In the genomic region with DNA sequence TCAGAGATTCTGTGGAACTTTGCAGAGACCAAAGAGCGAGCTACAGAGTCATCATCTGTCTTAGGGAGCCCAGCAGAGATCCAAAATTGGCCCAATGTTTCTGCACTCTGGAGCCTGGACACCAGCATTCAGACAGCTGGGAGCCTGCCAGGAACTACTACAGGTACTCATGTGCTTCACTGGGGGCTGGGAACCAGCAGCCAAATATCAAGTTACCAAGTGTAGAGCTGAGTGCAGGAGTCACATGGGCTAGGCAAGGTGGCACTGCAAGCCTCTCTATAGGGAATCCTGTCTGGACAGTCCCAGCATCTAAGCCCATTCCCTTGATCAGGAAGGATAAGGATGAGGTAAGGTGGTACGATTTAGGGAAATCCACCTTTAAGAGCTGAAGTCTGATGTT, we compare ENCODE assay signal across 30 mouse cellular contexts. TPM values are rescaled to one million over a fixed set of nuclear protein-coding genes. Genes with fewer than 3 reads are reported as not detected.
DNase-seq lines count a peak whose midpoint lies in the region; ATAC-seq and TF ChIP-seq lines count a peak whose summit lies in the region.
"Had no signal": no experiment of that assay in that cellular context is flagged by ENCODE, and none has a peak within 500 bp of the region (broad histone marks: within the 10 kb centered on the region; RNA-seq: fewer than 3 reads in every experiment).

No protein-coding gene starts in this region.

- H3K4me3 ChIP-seq in heart, adult 2 months = no peak overlapping the region
- no peak overlapping the region for H3K4me3 ChIP-seq in heart, embryonic 11.5 days (ENCODE audit: low read depth, low read length)
- no peak overlapping the region for H3K4me3 ChIP-seq in lung, embryonic 15.5 days
- H3K4me3 ChIP-seq in lung, adult 2 months (replicated peaks; ENCODE audit: extremely low read depth, low read depth, low read length) = no peak overlapping the region
- no peak overlapping the region for H3K4me3 ChIP-seq in heart, postnatal 0 days (ENCODE audit: low read depth, low read length)
- H3K4me3 ChIP-seq: embryonic facial prominence, embryonic 10.5 days; forebrain, embryonic 10.5 days; hindbrain, embryonic 12.5 days; limb, embryonic 10.5 days; megakaryocyte, embryonic 14.5 days; neural tube, embryonic 12.5 days had no signal

- H3K36me3 ChIP-seq in heart, adult 2 months (ENCODE audit: control insufficient read depth, insufficient read depth, low read length) = no peaks in the 10 kb centered on the region
- H3K36me3 ChIP-seq in heart, embryonic 11.5 days (ENCODE audit: control insufficient read depth, insufficient read depth, low read length) = no peaks in the 10 kb centered on the region
- H3K36me3 ChIP-seq in lung, embryonic 15.5 days = no peaks in the 10 kb centered on the region
- H3K36me3 ChIP-seq in heart, postnatal 0 days (replicated peaks; ENCODE audit: control insufficient read depth, insufficient read depth, low read length) = no peaks in the 10 kb centered on the region
- H3K36me3 ChIP-seq: G1E; limb, embryonic 10.5 days; neural tube, embryonic 12.5 days had no signal

- WGBS in heart, adult 2 months = 76% methylated on average over 2 of the region's 2 CpGs
- 87% methylated on average over 2 of the region's 2 CpGs for WGBS in heart, embryonic 11.5 days (ENCODE audit: insufficient replicate concordance)
- WGBS in lung, embryonic 15.5 days = 91% methylated on average over 2 of the region's 2 CpGs
- 91% methylated on average over 2 of the region's 2 CpGs for WGBS in lung, adult 2 months
- 67% methylated on average over 2 of the region's 2 CpGs for WGBS in heart, postnatal 0 days

- H3K4me1 ChIP-seq in heart, adult 2 months (ENCODE audit: control insufficient read depth, insufficient read depth, low read length) = no peaks in the 10 kb centered on the region
- H3K4me1 ChIP-seq in heart, embryonic 11.5 days (ENCODE audit: control insufficient read depth, insufficient read depth, low read length) = no peaks in the 10 kb centered on the region; the same call in 1 of the 2 replicates
- H3K4me1 ChIP-seq in lung, embryonic 15.5 days = peaks cover 5% of the 10 kb centered on the region; the same call in 1 of the 2 replicates
- H3K4me1 ChIP-seq in lung, adult 2 months (ENCODE audit: control insufficient read depth, insufficient read depth, low read length) = no peaks in the 10 kb centered on the region
- H3K4me1 ChIP-seq in heart, postnatal 0 days (ENCODE audit: control insufficient read depth, insufficient read depth) = peaks cover 5% of the 10 kb centered on the region; the same call in 1 of the 2 replicates
- H3K4me1 ChIP-seq: embryonic facial prominence, embryonic 10.5 days; forebrain, embryonic 10.5 days; hindbrain, embryonic 12.5 days; neural tube, embryonic 12.5 days had no signal

- no peaks in the 10 kb centered on the region for H3K9me3 ChIP-seq in heart, embryonic 11.5 days (replicated peaks; ENCODE audit: control insufficient read depth, low read length)
- no peaks in the 10 kb centered on the region for H3K9me3 ChIP-seq in lung, embryonic 15.5 days
- no peaks in the 10 kb centered on the region for H3K9me3 ChIP-seq in heart, postnatal 0 days (replicated peaks; ENCODE audit: control insufficient read depth, low read length)
- H3K9me3 ChIP-seq: embryonic facial prominence, embryonic 10.5 days; forebrain, embryonic 10.5 days; G1E; hindbrain, embryonic 12.5 days; limb, embryonic 10.5 days; megakaryocyte, embryonic 14.5 days; neural tube, embryonic 12.5 days had no signal

- no peak for TF ChIP-seq POLR2A in heart, adult 2 months (IDR thresholded peaks at IDR 0.05; ENCODE audit: insufficient read depth, low read depth, low read length)
- no peak for TF ChIP-seq POLR2A in lung, adult 2 months (IDR thresholded peaks at IDR 0.05; ENCODE audit: borderline replicate concordance, extremely low read depth, low read depth, low read length)

- no peak overlapping the region for H3K9ac ChIP-seq in heart, adult 2 months (ENCODE audit: low read depth, low read length)
- H3K9ac ChIP-seq in heart, embryonic 11.5 days (ENCODE audit: low read depth, low read length) = no peak overlapping the region
- no peak overlapping the region for H3K9ac ChIP-seq in lung, embryonic 15.5 days
- no peak overlapping the region for H3K9ac ChIP-seq in heart, postnatal 0 days (replicated peaks; ENCODE audit: low read depth, low read length)
- H3K9ac ChIP-seq: hindbrain, embryonic 12.5 days; neural tube, embryonic 12.5 days had no signal

- no peaks in the 10 kb centered on the region for H3K79me2 ChIP-seq in heart, adult 2 months (replicated peaks; ENCODE audit: control insufficient read depth, insufficient read depth, low read length)

- H3K27ac ChIP-seq in heart, adult 2 months = no peak overlapping the region
- H3K27ac ChIP-seq in heart, embryonic 11.5 days (ENCODE audit: low read depth, low read length) = no peak overlapping the region
- H3K27ac ChIP-seq in lung, embryonic 15.5 days = no peak overlapping the region
- no peak overlapping the region for H3K27ac ChIP-seq in heart, postnatal 0 days (ENCODE audit: low read depth)
- H3K27ac ChIP-seq: embryonic facial prominence, embryonic 10.5 days; forebrain, embryonic 10.5 days; hindbrain, embryonic 12.5 days; kidney, postnatal 0 days; limb, embryonic 10.5 days; neural tube, embryonic 12.5 days had no signal

- peak; percentile 46 to 50 for DNase-seq in heart, adult 2 months
- DNase-seq in lung, adult 2 months = no peak
- DNase-seq in heart, postnatal 0 days (ENCODE audit: low spot score) = peak; percentile 35
- DNase-seq in lung, postnatal 36 days = peak; percentile 47
- DNase-seq: adrenal gland, adult 8-10 months; cerebellum, adult 11-12 months; gastrocnemius, postnatal 14 days; kidney, adult 11 months; liver; midbrain, embryonic 14.5 days; right cerebral cortex, postnatal 14 days had no signal

- intact Hi-C loops in heart, adult 2 months (cut with DNase I) = no loop called here

- no peaks in the 10 kb centered on the region for H3K27me3 ChIP-seq in heart, adult 2 months (ENCODE audit: control insufficient read depth, insufficient read depth, low read length)
- H3K27me3 ChIP-seq in heart, embryonic 11.5 days (ENCODE audit: control insufficient read depth, insufficient read depth, low read length) = no peaks in the 10 kb centered on the region
- no peaks in the 10 kb centered on the region for H3K27me3 ChIP-seq in lung, embryonic 15.5 days
- no peaks in the 10 kb centered on the region for H3K27me3 ChIP-seq in heart, postnatal 0 days (ENCODE audit: control insufficient read depth, insufficient read depth, low read length)
- H3K27me3 ChIP-seq: hindbrain, embryonic 12.5 days; neural tube, embryonic 12.5 days; Patski had no signal

- TF ChIP-seq EP300 in heart, adult 2 months (IDR thresholded peaks at IDR 0.05; ENCODE audit: insufficient read depth, low read depth, low read length) = 0 out of 2 replicates have a peak, but pooled peaks have one; percentile 51
- no peak for TF ChIP-seq EP300 in heart, postnatal 0 days (IDR thresholded peaks at IDR 0.05; ENCODE audit: low read depth)

- ATAC-seq in heart, embryonic 11.5 days (replicated peaks; ENCODE audit: insufficient number of reproducible peaks, low FRiP score, low TSS enrichment) = no peak
- peak; percentile 46; the same call in 1 of the 2 replicates for ATAC-seq in lung, embryonic 15.5 days (ENCODE audit: borderline replicate concordance, extremely low read depth, low FRiP score, low TSS enrichment)
- ATAC-seq in heart, postnatal 0 days (ENCODE audit: insufficient read depth, low read depth) = peak; percentile 81
- no peak for ATAC-seq in activated CD4-positive, CD25-positive, alpha-beta regulatory T cell, adult 4 months
- ATAC-seq: forebrain, embryonic 16.5 days; Patski had no signal

- H3K4me2 ChIP-seq in heart, embryonic 11.5 days = no peak overlapping the region
- H3K4me2 ChIP-seq in lung, embryonic 15.5 days = no peak overlapping the region
- no peak overlapping the region for H3K4me2 ChIP-seq in heart, postnatal 0 days (ENCODE audit: low read depth, low read length)
- H3K4me2 ChIP-seq: hindbrain, embryonic 12.5 days; neural tube, embryonic 12.5 days had no signal

- no peak for TF ChIP-seq CTCF in heart, adult 2 months (IDR thresholded peaks at IDR 0.05)
- TF ChIP-seq CTCF in lung, adult 2 months (IDR thresholded peaks at IDR 0.05; ENCODE audit: insufficient read depth, low read length) = no peak
- TF ChIP-seq CTCF in heart, postnatal 0 days (IDR thresholded peaks at IDR 0.05; ENCODE audit: low read depth) = no peak

RNA-seq across cellular contexts. Expression of a gene that starts 19.7 kb away (rescaled TPM):
- total RNA-seq in heart, adult 2 months (2021) = not detected
- polyA plus RNA-seq in heart, adult 2 months (2012; rRNA removed) = not detected in 2 replicates
- polyA plus RNA-seq in heart, embryonic 11.5 days (2014; fragmentation: Nextera tagmentation; extraction: Ambion mirVana) = not detected in 2 replicates
- polyA plus RNA-seq in lung, embryonic 15.5 days (2015; fragmentation: Nextera tagmentation; extraction: Ambion mirVana) = not detected in 2 replicates
- polyA plus RNA-seq in lung, adult 2 months (2012; rRNA removed) = 0.15 TPM in 1 of 2 replicates, not detected in the other
- total RNA-seq in heart, postnatal 0 days (2014; rRNA removed; ENCODE audit: low replicate concordance) = not detected in 2 replicates
- polyA plus RNA-seq in heart, postnatal 0 days (2015; fragmentation: Nextera tagmentation; extraction: Ambion mirVana) = not detected in 2 replicates
- polyA plus RNA-seq in activated CD4-positive, CD25-positive, alpha-beta regulatory T cell, adult 4 months (2017; shearing (Covaris generic)) = under 1 TPM in 1 of 2 experiments, not detected in 1; 0.62 TPM
- total RNA-seq: adrenal gland, adult 8-10 months; G1E; gastrocnemius, postnatal 14 days; layer of hippocampus, adult 18-20 months; layer of hippocampus, postnatal 25 days had no signal
- polyA plus RNA-seq: cortical plate, adult 2 months; embryonic facial prominence, embryonic 10.5 days; forebrain, embryonic 10.5 days; forebrain, embryonic 16.5 days; G1E; hindbrain, embryonic 12.5 days; kidney, postnatal 0 days; limb, embryonic 10.5 days; liver, embryonic 16.5 days; midbrain, embryonic 14.5 days; neural tube, embryonic 12.5 days; thymus, postnatal 0 days; urinary bladder, adult 2 months had no signal

Comparison
In these comparisons a context has a peak if more than half of its experiments do, and no peak if none do; other contexts are left out.
1. ATAC-seq: peak in lung, embryonic 15.5 days (single experiment) and heart, postnatal 0 days (single experiment); none in heart, embryonic 11.5 days (single experiment) and activated CD4-positive, CD25-positive, alpha-beta regulatory T cell, adult 4 months (single experiment).